Mouse (Mus musculus) limb, embryonic 10.5 days (tissue): ENCODE data around the gene Erc1. TPM values are rescaled to one million over a fixed set of nuclear protein-coding genes. Genes with fewer than 3 reads are reported as not detected.
A peak's percentile ranks its signal among the peaks of the same experiment; 100 is the strongest.

Experiments used
- DNase-seq: peaks from one replicate; pipeline ENCODE4 v3.0.0-alpha.2; 2017; ENCODE audit warnings: low spot score
- H3K27ac ChIP-seq: fragments of 300-500 bp; sonication (generic); 2 replicates; pipeline ENCODE4 v1.5.1; 2016; ENCODE audit warnings: mild to moderate bottlenecking
- H3K27me3 ChIP-seq: fragments of 300-500 bp; sonication (generic); 2 replicates; pipeline ENCODE4 v1.6.1; 2016; ENCODE audit warnings: low read depth, mild to moderate bottlenecking; ENCODE audit not compliant: poor library complexity, severe bottlenecking
- H3K36me3 ChIP-seq: fragments of 300-500 bp; sonication (generic); 2 replicates; pipeline ENCODE4 v1.6.1; 2016; ENCODE audit warnings: mild to moderate bottlenecking, moderate library complexity
- H3K4me1 ChIP-seq: fragments of 300-500 bp; sonication (generic); 2 replicates; pipeline ENCODE4 v1.6.1; 2016
- H3K4me3 ChIP-seq: fragments of 300-500 bp; sonication (generic); 2 replicates; pipeline ENCODE4 v1.5.1; 2016; ENCODE audit warnings: mild to moderate bottlenecking, moderate library complexity
- H3K9me3 ChIP-seq: fragments of 300-500 bp; sonication (generic); replicated peaks from 2 replicates; pipeline ENCODE4 v1.6.1; 2016; ENCODE audit warnings: mild to moderate bottlenecking
- WGBS: fragments of 180-500 bp; shearing (Covaris S2); methylation state at CpG from one replicate; pipeline ENCODE4 v1.1.7; 2016; 5-methylcytosine and 5-hydroxymethylcytosine counted together
- polyA plus RNA-seq: library from polyadenylated mRNA; unstranded; fragments of >200 nt; fragmentation: Nextera tagmentation; extraction: Ambion mirVana; gene quantifications from 2 replicates; pipeline ENCODE4 v1.2.1, GENCODE M21; 2016

Gene Erc1
- polyA plus RNA-seq, 1 experiment from 2014 or later, result 27.7 TPM

DNA sequence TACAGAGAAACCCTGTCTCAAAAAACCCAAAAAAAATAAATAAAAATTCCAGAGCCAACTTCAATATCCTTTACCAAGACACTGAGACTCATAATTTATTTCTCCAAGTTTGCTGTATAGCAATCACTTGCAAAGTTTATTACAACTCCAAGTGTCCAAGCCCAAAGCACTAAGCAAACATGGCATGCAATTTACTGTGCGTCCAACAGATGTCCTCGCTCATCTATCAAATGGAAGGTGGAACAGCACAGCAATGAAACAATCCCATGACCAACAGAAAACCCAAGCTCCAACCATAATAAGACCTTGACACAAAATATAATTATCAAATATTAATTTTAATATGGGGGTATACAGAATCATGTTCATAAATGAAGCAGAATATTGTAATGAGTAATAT lies 55.4 kb downstream of the Erc1 start:
- no peaks in the 10 kb centered on the region for H3K9me3 ChIP-seq
- peaks cover 22% of the 10 kb centered on the region for H3K36me3 ChIP-seq
- DNase-seq, result peak; percentile 40
- H3K27ac ChIP-seq, result no peak overlapping the region
- WGBS, result 56% methylated on average over 2 of the region's 2 CpGs
- H3K4me3 ChIP-seq, result no peak overlapping the region
- H3K27me3 ChIP-seq, result no peaks in the 10 kb centered on the region
- H3K4me1 ChIP-seq, result no peaks in the 10 kb centered on the region

DNA sequence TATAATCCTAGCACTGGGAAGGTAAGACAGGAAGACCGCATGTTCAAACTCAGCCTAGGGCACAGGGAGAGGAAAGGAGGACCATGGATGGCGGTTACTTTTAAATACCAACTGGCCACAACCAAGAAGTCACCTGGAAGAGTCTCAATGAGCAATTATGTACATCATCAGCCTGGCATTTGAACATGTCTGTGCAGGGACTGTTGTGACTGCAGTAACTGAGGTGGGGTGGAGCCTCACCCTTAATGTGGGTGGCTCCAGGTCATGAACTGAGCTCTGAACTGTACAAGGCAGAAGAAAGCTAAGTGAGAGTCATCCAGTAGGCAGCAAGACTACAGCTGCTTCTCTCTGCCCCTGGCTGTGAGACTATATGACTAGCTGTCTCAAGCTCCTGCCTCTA lies 65.6 kb downstream of the Erc1 start:
- WGBS, result 89% methylated on average over 2 of the region's 2 CpGs
- DNase-seq, result no peak
- Histone ChIP-seq H3K36me3 (peaks cover 9% of the 10 kb centered on the region), H3K27me3 (no peaks in the 10 kb centered on the region), H3K4me3 (no peak overlapping the region), H3K9me3 (no peaks in the 10 kb centered on the region), H3K27ac (no peak overlapping the region), H3K4me1 (no peaks in the 10 kb centered on the region)

DNA sequence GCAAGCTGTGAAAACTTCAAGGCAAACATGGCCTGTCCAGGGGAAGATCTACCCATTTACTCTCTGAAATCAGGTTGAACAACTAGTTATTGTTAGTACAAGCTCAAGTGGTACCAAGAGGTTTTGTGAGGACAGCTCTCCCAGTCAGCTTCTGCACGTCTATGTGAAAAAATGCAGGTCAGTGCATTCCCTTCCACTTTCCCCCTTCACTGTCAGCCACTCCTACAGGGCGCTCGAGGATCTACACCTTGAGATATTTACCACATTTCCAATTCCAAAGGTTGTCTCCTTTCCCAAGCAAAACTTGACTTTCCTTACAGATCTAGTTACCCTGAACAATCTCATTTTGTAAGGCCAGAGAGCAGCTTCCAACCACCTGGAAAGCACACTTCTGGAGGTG lies 66.9 kb downstream of the Erc1 start:
- Histone ChIP-seq H3K4me1 (no peaks in the 10 kb centered on the region), H3K4me3 (no peak overlapping the region), H3K9me3 (no peaks in the 10 kb centered on the region), H3K36me3 (peaks cover 9% of the 10 kb centered on the region), H3K27ac (no peak overlapping the region), H3K27me3 (no peaks in the 10 kb centered on the region)
- DNase-seq, result no peak
- 88% methylated on average over 3 of the region's 3 CpGs for WGBS

DNA sequence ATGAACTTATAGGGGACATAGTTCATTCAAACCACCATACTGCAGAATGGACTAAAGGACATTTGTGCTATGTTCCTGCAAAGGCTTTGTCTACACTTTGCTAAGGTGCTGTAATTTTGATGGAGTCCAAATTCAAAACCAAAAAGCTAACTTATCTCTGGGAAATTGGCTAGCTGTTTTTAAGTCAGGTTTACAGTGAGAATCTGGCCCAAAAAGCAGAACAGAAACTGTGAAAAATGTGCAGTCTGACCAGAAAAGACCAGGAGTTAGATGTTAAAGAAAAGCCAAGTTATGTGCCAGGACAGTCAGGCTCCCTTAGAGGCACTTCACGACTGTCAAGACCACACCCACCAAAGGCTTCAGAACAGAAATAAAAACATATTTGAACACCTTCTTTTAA lies 79.2 kb downstream of the Erc1 start:
- no peaks in the 10 kb centered on the region for H3K9me3 ChIP-seq
- peaks cover 6% of the 10 kb centered on the region; the same call in 1 of the 2 replicates for H3K36me3 ChIP-seq
- no peak overlapping the region for H3K4me3 ChIP-seq
- H3K27ac ChIP-seq, result no peak overlapping the region
- 72% methylated on average over 1 of the region's 1 CpGs for WGBS
- H3K4me1 ChIP-seq, result no peaks in the 10 kb centered on the region
- no peak for DNase-seq
- H3K27me3 ChIP-seq, result no peaks in the 10 kb centered on the region

DNA sequence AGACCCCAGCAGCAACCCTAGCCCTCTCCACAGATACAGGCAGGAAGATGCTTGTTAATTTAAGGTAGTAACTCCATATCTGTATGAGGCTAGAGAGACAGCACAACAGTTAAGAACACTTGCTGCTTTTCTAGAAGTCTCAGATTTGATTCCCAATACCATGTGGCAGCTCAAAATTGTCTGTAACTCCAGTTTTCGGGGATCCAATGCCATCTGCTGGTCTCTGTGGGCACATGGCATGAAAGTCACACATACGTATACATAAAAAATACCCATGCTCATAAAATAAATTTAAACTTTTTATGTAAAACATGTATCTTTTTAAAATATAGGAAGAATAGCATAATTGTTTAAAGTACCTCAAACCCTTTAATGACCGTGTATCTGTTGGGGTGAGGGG lies 83.6 kb downstream of the Erc1 start:
- 95% methylated on average over 3 of the region's 3 CpGs for WGBS
- Histone ChIP-seq H3K36me3 (peaks cover 14% of the 10 kb centered on the region), H3K27me3 (no peaks in the 10 kb centered on the region), H3K4me1 (no peaks in the 10 kb centered on the region), H3K27ac (no peak overlapping the region), H3K4me3 (no peak overlapping the region), H3K9me3 (no peaks in the 10 kb centered on the region)
- no peak for DNase-seq

DNA sequence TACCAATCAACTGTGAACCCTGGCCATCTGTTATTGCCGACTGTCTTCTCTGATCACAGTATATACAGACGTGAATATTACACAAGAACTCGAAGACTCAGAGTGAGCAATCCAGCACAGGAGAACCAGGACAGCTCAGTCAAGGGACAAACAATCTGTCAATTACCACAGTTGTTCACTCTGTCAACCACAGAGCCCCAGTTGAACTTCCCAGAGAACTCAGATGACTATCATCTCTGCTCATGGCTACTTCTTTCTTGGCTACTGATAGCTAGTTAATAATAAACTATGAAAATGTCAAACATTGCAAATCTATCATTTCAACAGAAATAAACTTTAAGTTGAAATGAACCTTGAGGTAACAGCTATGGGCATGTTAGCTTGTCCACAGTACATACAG lies 88.1 kb downstream of the Erc1 start:
- Histone ChIP-seq H3K27me3 (no peaks in the 10 kb centered on the region), H3K4me3 (no peak overlapping the region), H3K4me1 (no peaks in the 10 kb centered on the region), H3K27ac (no peak overlapping the region), H3K36me3 (peaks cover 14% of the 10 kb centered on the region), H3K9me3 (no peaks in the 10 kb centered on the region)
- no peak for DNase-seq
- WGBS, result 86% methylated on average over 3 of the region's 3 CpGs

DNA sequence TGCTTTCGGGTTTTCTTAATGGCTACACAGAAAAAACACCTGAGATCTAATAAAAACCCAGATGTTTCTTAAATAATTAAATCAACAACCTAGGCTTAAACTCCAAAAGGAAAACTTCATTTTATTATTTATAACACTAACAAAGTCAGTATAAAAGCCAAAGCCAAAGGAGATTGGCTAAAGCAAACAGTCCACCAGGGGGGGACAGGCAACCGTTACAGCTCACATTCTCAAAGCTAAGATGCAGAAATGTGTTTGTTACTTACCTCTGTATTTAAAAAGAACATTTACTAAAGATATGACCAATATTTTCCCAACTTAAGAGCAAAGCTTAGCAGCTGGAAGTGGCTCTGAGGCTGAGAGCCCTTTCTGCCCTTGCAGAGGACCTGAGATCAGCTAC lies 89.5 kb downstream of the Erc1 start:
- Histone ChIP-seq H3K36me3 (peaks cover 12% of the 10 kb centered on the region), H3K9me3 (no peaks in the 10 kb centered on the region), H3K4me1 (no peaks in the 10 kb centered on the region), H3K27ac (no peak overlapping the region), H3K4me3 (no peak overlapping the region), H3K27me3 (no peaks in the 10 kb centered on the region)
- WGBS, result 93% methylated on average over 2 of the region's 2 CpGs
- no peak for DNase-seq

DNA sequence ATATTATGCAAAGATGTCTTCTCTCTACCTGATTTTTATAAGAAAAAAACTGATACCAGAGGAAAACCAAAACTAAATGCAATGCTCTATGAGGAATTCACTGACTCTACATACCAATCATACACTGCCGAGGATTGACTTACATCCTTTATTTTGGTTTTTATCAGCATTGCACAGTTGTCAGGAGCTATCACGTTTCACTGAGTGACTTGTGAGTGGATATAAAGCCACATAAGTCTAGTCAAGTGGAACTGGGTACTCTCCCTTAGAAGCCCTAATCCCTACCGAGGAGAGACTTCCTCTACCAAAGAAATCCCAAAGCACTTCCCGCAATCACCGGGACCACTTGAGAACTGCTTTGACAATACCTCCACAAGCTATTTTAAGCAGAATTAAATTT lies 90.2 kb downstream of the Erc1 start:
- Histone ChIP-seq H3K36me3 (peaks cover 16% of the 10 kb centered on the region), H3K4me3 (no peak overlapping the region), H3K9me3 (no peaks in the 10 kb centered on the region), H3K27ac (no peak overlapping the region), H3K4me1 (no peaks in the 10 kb centered on the region), H3K27me3 (no peaks in the 10 kb centered on the region)
- WGBS, result 86% methylated on average over 5 of the region's 5 CpGs
- no peak for DNase-seq

DNA sequence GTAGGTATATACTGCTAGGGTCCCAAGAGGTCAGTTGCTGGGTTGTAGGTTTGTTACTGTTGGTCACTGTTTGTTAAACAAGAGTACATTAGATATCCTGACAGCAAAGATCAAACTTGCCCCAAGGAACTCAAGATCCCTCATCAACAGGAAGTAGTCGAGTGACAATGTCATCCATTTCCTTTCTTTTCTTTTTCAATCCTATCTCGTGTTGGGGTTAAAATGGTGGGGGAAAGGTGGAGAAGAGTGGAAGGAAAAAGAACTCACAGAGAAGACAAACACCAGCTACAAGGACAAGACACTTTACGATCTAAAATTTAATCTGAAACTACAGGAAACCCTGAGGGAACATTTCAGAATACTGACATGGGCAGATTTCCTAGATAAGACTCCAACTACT lies 92.1 kb downstream of the Erc1 start:
- no peak for DNase-seq
- WGBS, result 76% methylated on average over 3 of the region's 3 CpGs

DNA sequence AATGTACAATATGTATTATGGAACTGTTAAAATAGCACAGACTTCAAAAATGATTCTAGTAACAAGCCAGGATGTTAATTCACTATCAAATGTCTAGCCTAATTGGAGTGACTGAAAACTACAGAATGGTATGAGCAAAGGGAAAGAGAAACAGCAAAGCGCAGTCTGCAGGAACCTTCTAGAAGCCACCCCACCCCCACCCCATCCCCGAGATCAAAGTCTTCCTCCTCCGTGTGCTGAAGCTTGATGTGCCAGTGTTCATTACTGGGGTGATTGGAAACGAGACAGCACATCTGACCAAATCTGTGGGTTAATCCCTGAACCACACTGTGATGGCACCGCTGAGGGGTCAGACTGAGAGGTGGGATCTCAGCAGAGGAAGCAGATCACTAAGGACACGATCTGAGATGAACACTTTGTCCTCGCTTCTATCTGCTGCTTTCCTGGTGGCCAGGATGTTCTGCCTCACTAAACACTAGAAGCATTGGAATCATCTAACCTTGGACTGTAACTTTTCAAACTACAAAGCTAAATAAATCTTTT lies 98.8 kb downstream of the Erc1 start:
- H3K9me3 ChIP-seq, result no peaks in the 10 kb centered on the region
- no peaks in the 10 kb centered on the region for H3K4me1 ChIP-seq
- no peak for DNase-seq
- WGBS, result 87% methylated on average over 7 of the region's 7 CpGs
- no peak overlapping the region for H3K4me3 ChIP-seq
- no peaks in the 10 kb centered on the region for H3K27me3 ChIP-seq
- no peak overlapping the region for H3K27ac ChIP-seq
- peaks cover 43% of the 10 kb centered on the region for H3K36me3 ChIP-seq

More for the DNA sequence above, 92.1 kb downstream of the Erc1 start:
- Histone ChIP-seq H3K27ac (no peak overlapping the region), H3K4me1 (no peaks in the 10 kb centered on the region), H3K27me3 (no peaks in the 10 kb centered on the region), H3K9me3 (no peaks in the 10 kb centered on the region), H3K36me3 (peaks cover 24% of the 10 kb centered on the region), H3K4me3 (no peak overlapping the region)

DNA sequence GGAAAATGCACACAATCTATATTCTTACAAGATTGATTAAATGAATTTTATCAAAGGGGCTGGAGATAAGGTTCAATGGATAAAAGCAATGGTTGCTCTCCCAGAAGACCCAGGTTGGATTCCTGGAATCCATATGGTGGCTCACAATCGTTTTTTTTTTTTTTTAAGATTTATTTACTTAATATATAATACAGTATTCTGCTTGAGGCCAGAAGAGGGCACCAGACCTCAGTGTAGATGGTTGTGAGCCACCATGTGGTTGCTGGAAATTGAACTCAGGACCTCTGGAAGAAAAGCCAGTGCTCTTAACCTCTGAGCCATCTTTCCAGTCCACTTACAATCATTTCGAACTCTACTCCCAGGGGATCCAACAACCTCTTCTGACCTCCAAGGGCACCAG lies 106.1 kb downstream of the Erc1 start:
- H3K9me3 ChIP-seq, result no peaks in the 10 kb centered on the region
- 85% methylated on average over 2 of the region's 2 CpGs for WGBS
- H3K27me3 ChIP-seq, result no peaks in the 10 kb centered on the region
- no peak for DNase-seq
- no peak overlapping the region for H3K4me3 ChIP-seq
- H3K27ac ChIP-seq, result no peak overlapping the region
- no peaks in the 10 kb centered on the region for H3K4me1 ChIP-seq
- peaks cover 30% of the 10 kb centered on the region for H3K36me3 ChIP-seq

DNA sequence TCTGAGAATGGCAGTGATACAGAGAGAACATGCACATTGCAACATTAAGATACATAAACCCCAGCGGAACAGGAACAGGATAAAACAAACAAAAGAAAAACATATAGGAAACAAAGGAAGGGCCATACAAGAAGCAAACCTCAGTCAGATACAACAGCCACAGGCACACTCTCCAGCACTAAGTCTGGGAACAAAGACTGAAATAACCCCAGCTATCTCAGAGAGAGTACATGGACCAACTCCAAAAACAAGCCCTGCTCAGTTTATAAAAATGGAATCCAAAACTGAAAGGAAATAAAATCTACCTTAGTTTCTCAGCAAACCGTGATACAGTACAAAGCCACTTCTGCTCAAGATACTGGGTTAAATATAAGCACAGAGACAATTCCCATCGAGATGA lies 107.4 kb downstream of the Erc1 start:
- H3K9me3 ChIP-seq, result no peaks in the 10 kb centered on the region
- H3K36me3 ChIP-seq, result peaks cover 30% of the 10 kb centered on the region
- WGBS, result 93% methylated on average over 3 of the region's 3 CpGs
- no peaks in the 10 kb centered on the region for H3K4me1 ChIP-seq
- no peaks in the 10 kb centered on the region for H3K27me3 ChIP-seq
- H3K4me3 ChIP-seq, result no peak overlapping the region
- no peak overlapping the region for H3K27ac ChIP-seq
- DNase-seq, result no peak

DNA sequence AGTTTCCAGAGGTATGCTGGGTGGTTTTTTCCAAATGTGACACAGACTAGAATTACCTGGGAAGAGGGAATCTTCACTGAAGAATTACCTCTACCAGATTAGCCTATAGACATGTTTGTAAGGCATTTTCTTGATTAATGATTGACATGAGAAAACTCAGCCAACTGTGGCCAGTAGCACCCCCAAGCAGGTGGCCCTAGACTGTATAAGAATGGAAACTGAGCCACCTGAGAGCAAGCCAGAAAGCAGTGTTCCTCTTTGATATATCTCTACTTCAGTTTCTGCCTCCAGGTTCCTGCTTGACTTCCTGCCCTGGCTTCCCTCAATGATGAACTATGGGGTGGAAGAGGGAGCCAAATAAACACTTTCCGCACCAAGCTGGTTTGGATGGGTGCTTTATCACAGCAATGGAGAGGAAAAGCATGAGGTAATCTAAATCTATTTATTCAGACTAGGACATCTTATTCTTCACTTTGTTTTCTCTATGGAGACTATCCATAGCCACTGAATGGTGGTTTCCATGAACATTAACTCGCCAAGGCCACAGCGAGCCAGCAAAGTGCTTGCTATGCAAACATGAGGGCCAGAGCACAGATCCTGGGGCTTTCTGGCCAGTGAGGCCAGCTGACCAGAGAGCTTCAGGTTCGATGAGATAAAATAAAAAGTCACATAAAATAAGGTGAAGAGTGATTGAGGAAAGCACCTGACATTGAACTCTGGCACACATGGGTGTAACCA lies 109.2 kb downstream of the Erc1 start:
- Histone ChIP-seq H3K27me3 (no peaks in the 10 kb centered on the region), H3K27ac (no peak overlapping the region), H3K4me3 (no peak overlapping the region), H3K4me1 (peaks cover 5% of the 10 kb centered on the region; the same call in 1 of the 2 replicates), H3K9me3 (no peaks in the 10 kb centered on the region), H3K36me3 (peaks cover 30% of the 10 kb centered on the region)
- WGBS, result 93% methylated on average over 4 of the region's 4 CpGs
- DNase-seq, result no peak

DNA sequence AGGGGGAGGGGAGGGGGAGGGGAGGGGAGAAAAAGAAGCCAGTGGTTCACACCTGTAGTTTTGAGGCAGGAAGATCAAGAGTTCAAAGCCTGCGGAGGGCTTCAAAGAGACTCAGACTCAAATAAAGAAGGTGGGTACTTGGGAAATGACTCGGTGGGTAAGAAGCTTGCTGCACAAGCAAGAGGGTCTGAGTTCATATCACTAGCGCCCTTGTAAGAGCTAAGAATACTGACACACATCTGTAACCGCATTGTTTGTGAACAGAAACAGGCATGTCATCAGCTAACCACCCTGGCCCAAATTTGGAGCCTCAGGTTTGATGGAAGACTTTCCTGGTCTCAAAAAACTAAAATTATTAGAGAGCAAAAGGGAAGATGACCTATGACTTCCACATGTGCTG lies 110.3 kb downstream of the Erc1 start:
- 90% methylated on average over 4 of the region's 4 CpGs for WGBS
- DNase-seq, result no peak

More for the DNA sequence above, 110.3 kb downstream of the Erc1 start:
- H3K27me3 ChIP-seq, result no peaks in the 10 kb centered on the region
- no peak overlapping the region for H3K4me3 ChIP-seq
- H3K27ac ChIP-seq, result no peak overlapping the region
- peaks cover 20% of the 10 kb centered on the region for H3K36me3 ChIP-seq
- H3K9me3 ChIP-seq, result no peaks in the 10 kb centered on the region
- peaks cover 5% of the 10 kb centered on the region; the same call in 1 of the 2 replicates for H3K4me1 ChIP-seq
